Mouse (Mus musculus) left cerebral cortex, postnatal 36 days (tissue): ENCODE measurements around the gene Sqor. TPM values are rescaled to one million over a fixed set of nuclear protein-coding genes. Genes with fewer than 3 reads are reported as not detected.

ENCODE experiments used
- DNase-seq, 2 experiments: peaks; one replicate each; pipeline ENCODE4 v3.0.0; 2021 to 2022; ENCODE audit warnings: low spot score in 2 of 2, mixed read lengths in 1 of 2
- intact Hi-C: fragments of 180-260 bp; cut with DNase I; formaldehyde crosslinking; loops from one replicate; pipeline ENCODE4 v1.15.1; 2025
- total RNA-seq, 2 experiments: library from RNA; stranded (reverse); gene quantifications; 2 replicates each; pipeline ENCODE4 v1.2.3; 2021

Gene Sqor
- total RNA-seq: 1 to 10 TPM; 3.0 to 4.2 TPM

- intact Hi-C loops: no loop called here
- peak; percentile 18 to 25 for DNase-seq
Measured at GRCm38 (mm10) chr2:122765071-122765793, at the start of gene Sqor. TSS of gene Sqor (plus strand) at chr2:122765237.

- no peak for DNase-seq
- intact Hi-C loops: no loop called here
Measured at GRCm38 (mm10) chr2:122716301-122716842, 48.7 kb upstream of the Sqor start.

GRCm38 (mm10) chr2:122719232-122719631 lies 45.8 kb upstream of the Sqor start:
- no peak for DNase-seq
- intact Hi-C loops: no loop called here

- DNase-seq: no peak
- intact Hi-C loops: no loop called here
Measured at GRCm38 (mm10) chr2:122720564-122720963, 44.5 kb upstream of the Sqor start.

GRCm38 (mm10) chr2:122725604-122726003 lies 39.4 kb upstream of the Sqor start:
- intact Hi-C loops: no loop called here
- no peak for DNase-seq

DNA sequence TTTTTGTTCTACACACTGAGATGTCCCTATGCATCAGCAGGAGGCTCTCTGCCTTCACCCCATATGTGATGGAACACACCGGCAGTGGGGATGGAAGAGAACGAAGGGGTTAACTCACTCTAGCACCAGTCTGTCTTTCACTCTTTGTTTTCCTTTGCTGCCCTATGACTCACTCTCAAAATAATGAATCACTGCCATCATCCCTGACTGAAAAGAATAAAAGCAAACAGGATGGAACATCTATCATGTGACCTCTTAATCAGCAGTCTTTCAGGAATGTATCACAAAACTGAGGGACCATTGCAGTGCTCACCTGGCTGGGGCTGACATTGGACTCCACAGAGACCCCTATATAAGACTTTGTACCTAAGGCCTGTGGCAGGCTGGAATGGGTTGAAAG lies 33.6 kb upstream of the Sqor start:
- intact Hi-C loops: no loop called here
- no peak for DNase-seq

GRCm38 (mm10) chr2:122737894-122738830 lies 26.9 kb upstream of the Sqor start, which contains the start of gene Bloc1s6:
TSS of gene Bloc1s6 (plus strand) at chr2:122738503.
- intact Hi-C loops: loop anchor here (2.0 kb wide), 1 partner anchor 35 kb away; the partner anchor contains the start of gene Slc30a4
- DNase-seq: peak; percentile 92 to 94

GRCm38 (mm10) chr2:122739023-122739422 lies 26.0 kb upstream of the Sqor start:
- no peak for DNase-seq
- intact Hi-C loops: loop anchor here (2.0 kb wide), 1 partner anchor 36 kb away; the partner anchor contains the start of gene Slc30a4

DNA sequence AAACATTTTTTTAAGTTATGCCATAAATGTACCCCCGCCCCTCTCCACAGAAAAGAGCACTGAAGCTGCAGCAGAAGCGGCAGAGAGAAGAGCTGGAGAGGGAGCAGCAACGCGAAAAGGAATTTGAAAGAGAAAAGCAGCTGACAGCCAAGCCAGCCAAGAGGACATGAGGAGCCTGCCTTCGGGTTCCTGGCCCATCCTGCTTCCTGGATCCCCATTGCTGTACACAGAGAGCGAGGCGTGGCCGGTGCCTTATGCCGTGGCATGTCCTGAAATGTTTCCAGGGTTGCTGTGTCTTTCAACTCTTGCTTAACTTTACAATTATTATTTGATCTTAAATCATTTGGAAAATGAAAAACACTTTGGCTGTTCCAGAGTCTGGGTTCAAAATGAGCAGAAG lies 18.6 kb upstream of the Sqor start:
- intact Hi-C loops: no loop called here
- DNase-seq: no peak

DNA sequence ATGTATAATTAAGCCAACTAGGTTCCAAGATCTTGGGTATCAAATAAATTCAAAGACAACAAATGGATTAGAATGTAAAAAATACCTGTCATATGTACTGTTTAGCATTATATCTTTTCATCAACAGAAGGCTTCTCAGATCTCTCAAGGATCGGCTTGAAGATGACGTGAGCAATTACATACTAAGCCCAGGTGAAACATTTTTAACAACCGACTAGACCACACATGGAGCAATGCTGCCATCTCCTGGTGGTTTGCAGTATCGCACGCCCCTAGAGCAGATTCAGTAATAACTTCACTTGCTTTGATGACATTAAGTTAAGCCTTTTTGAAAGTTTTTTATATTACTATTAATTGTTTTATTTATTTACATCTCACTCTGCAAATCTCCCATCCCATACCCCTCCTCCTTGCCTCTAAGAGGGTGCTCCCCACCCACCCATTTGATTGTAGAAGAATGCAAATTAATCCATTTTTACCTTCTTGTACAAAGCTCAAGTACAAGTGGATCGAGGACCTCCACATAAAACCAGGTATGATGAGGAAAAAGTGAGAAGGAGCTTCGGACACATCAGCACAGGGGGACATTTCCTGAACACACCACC lies 11.2 kb upstream of the Sqor start:
- DNase-seq: peak; percentile 32 to 40
- intact Hi-C loops: loop anchor here (10.0 kb wide), 4 partner anchors 89 to 369 kb away; partner anchors contain the start of gene AA467197

DNA sequence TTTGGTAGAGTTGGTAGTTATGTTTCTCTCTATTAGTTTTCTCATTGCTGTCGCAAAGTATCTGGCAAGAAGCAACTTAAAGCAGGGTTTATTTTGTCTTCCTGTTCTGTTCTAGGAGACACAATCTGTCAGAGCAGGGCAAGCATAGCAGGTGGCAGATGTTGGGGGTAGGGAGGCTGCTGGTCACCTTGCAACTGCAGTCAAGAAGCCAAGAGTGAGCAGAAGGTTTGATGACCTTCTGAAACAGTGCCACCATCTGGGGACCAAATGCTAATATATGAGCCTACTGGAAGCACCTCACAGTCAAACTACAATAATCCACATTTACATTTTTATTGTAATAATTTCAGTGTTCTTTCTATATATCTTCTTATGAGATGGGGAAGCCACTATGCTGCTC lies 5.2 kb upstream of the Sqor start:
- intact Hi-C loops: loop anchor here (10.0 kb wide), 4 partner anchors 95 to 375 kb away; partner anchors contain the start of gene AA467197
- no peak for DNase-seq

GRCm38 (mm10) chr2:122762991-122763390 lies 2.0 kb upstream of the Sqor start:
- intact Hi-C loops: no loop called here
- no peak for DNase-seq

DNA sequence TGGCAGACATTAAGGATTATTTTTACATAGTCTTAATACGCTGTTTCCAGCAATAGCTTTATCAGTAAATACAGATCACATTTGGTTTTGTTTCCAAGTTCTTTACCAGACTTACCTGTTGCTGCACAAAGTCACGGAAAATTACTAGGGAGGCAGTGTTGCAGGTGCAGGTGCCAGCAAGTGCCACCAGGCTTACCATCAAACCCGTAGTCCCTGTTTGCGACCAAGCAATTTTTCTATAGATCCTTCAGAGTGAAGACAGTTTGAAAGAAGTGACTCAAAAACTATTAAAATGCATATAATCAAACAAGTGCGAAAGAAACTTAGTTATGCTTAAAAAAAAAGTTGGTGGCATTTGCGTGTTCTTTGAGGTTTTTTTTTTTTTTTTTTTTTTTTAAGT lies 511 bp upstream of the Sqor start:
- no peak for DNase-seq
- intact Hi-C loops: no loop called here

GRCm38 (mm10) chr2:122765794-122766145 lies 733 bp downstream of the Sqor start:
- no peak for DNase-seq
- intact Hi-C loops: no loop called here

- intact Hi-C loops: no loop called here
- DNase-seq: no peak
Measured at GRCm38 (mm10) chr2:122771002-122771401, 6.0 kb downstream of the Sqor start.

DNA sequence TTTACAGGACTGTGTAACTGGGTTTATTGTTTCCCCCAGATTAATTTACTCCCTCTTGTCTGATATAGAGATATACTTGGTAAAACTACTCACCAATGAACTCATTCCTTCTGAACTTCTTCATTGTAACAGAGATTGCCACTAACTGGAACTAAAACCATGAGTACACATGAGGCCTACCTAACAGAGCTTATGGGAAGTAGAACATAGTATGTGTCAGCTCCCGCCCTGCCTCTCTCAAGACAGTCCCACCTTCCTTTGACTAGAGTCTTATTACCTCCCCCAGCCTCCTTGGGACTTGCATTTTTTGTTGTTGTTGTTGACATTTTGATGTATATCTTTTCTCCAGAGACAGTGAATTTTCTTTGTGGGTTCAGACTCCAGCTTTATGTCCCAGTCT lies 7.9 kb downstream of the Sqor start:
- intact Hi-C loops: no loop called here
- no peak for DNase-seq

DNA sequence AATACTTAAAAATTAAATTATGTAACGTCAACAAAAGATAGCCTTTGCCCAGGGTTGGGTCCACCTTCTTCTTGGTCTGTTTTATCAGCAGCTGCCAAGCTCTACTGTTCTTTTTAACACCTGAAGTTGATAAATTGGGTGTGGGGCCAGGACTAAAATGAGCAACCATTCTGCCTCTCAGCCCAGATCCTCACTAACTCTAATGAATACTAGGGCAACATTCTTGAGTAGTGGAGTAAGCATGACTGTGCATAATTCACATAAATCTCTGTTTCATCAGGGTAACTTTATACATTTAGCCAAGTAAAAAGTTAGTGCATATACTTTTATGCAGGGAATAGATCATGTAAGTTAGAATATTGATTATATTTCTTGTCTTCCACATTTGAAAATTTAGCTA lies 10.5 kb downstream of the Sqor start:
- DNase-seq: no peak
- intact Hi-C loops: no loop called here

DNA sequence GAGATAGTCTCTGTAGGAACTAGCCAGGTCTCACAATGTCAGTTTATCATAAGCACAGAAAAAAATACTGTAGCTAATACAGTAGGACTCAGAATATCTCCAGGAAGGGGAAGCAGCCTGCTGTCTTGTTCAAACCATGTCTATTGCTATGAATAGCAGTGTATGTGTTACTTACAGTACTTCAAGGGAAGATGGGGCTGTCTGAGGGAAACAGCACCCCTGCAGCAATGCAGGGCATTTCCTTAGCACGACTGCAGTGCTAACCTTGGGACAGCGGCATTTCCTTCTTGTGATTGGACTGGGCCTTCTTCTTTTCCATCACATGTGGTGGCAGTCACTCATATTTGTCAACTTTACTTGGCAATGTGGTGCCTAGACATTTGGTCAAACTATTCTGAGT lies 11.8 kb downstream of the Sqor start:
- intact Hi-C loops: no loop called here
- DNase-seq: no peak

DNA sequence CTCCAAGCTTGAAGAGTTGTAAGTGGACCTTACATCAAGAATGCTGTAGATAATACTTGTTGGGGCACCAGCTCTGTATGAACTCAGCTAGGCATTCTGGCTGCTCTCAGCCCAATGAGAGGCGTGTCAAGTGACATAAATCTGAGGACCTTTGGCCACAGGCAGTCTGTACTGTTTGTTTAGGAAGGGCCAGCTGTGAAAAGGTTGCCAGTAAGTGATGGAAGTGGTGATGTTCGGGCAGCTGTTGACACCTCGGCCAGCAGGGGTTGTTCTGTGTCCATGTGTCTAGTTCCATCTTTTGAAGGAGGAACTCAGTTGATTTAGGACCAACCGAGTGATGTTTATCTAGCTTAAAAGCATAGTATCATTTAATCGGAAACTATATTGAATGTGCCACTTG lies 14.9 kb downstream of the Sqor start:
- intact Hi-C loops: no loop called here
- no peak for DNase-seq

- intact Hi-C loops: no loop called here
- no peak for DNase-seq
Measured at GRCm38 (mm10) chr2:122780447-122780846, 15.4 kb downstream of the Sqor start.
